Mouse (Mus musculus) liver, adult 2 months (tissue): ENCODE measurements around the gene Kcnk15. TPM values are rescaled to one million over a fixed set of nuclear protein-coding genes. Genes with fewer than 3 reads are reported as not detected.

Experiments used
- DNase-seq: peaks from one replicate; pipeline ENCODE4 v3.0.0-alpha.2; 2011; ENCODE audit warnings: low read depth, low spot score; ENCODE audit errors: extremely low read depth
- H3K27ac ChIP-seq: fragments of 200-500 bp; replicated peaks from 2 replicates; pipeline ENCODE4 v1.5.1; 2012; ENCODE audit warnings: low read depth, mild to moderate bottlenecking, control low read depth, inconsistent platforms, low read length; ENCODE audit not compliant: insufficient read depth
- H3K27me3 ChIP-seq: fragments of 200-500 bp; 2 replicates; pipeline ENCODE4 v1.6.1; 2012; ENCODE audit warnings: mild to moderate bottlenecking, moderate library complexity, low read length, inconsistent platforms; ENCODE audit not compliant: control insufficient read depth, insufficient read depth
- H3K36me3 ChIP-seq: fragments of 200-500 bp; 2 replicates; pipeline ENCODE4 v1.6.1; 2012; ENCODE audit warnings: low read length, inconsistent platforms; ENCODE audit not compliant: control insufficient read depth, insufficient read depth
- H3K4me1 ChIP-seq: fragments of 200-500 bp; 2 replicates; pipeline ENCODE4 v1.6.1; 2011; ENCODE audit warnings: low read length; ENCODE audit not compliant: control insufficient read depth, insufficient read depth
- H3K4me3 ChIP-seq: fragments of 200-500 bp; 2 replicates; pipeline ENCODE4 v1.5.1; 2011; ENCODE audit warnings: low read depth, mild to moderate bottlenecking, control low read depth, low read length, moderate library complexity; ENCODE audit not compliant: insufficient read depth
- H3K79me2 ChIP-seq: fragments of 200-500 bp; 2 replicates; pipeline ENCODE4 v1.6.1; 2012; ENCODE audit warnings: inconsistent platforms, mild to moderate bottlenecking, low read length, moderate library complexity; ENCODE audit not compliant: control insufficient read depth, insufficient read depth
- H3K9ac ChIP-seq: fragments of 200-500 bp; 2 replicates; pipeline ENCODE4 v1.6.1; 2012; ENCODE audit warnings: low read depth, mild to moderate bottlenecking, control low read depth, inconsistent platforms, low read length
- CTCF ChIP-seq: fragments of 200-500 bp; IDR thresholded peaks from 2 replicates; pipeline ENCODE4 v1.5.1; 2011; ENCODE audit warnings: low read depth, low read length, control low read depth
- POLR2A ChIP-seq: fragments of 200-500 bp; IDR thresholded peaks from 2 replicates; pipeline ENCODE4 v1.6.1; 2011; ENCODE audit warnings: low read length, control low read depth; ENCODE audit not compliant: insufficient read depth; ENCODE audit errors: extremely low read depth
- WGBS: fragments of 180-500 bp; shearing (Covaris S2); methylation state at CpG from one replicate; pipeline ENCODE4 v1.1.7; 2018; 5-methylcytosine and 5-hydroxymethylcytosine counted together
- polyA plus RNA-seq: library from polyadenylated mRNA; depleted of rRNA; stranded (reverse); fragments of >200 nt; gene quantifications from 2 replicates; pipeline ENCODE4 v1.2.3, GENCODE M21; 2012
- total RNA-seq: library from RNA; depleted of rRNA; stranded (reverse); fragments of >200 nt; gene quantifications from 2 replicates; pipeline ENCODE4 v1.2.3, GENCODE M21; 2014

Kcnk15 gene
- total and polyA plus RNA-seq, 2 experiments: not detected

- no peaks in the 10 kb centered on the region for H3K36me3 ChIP-seq
- DNase-seq: peak; percentile 71
- H3K4me3 ChIP-seq: no peak within 1 kb of the TSS
- H3K79me2 ChIP-seq: no peaks in the 10 kb centered on the region
- no peak within 1 kb of the TSS for H3K27ac ChIP-seq
- no peak within 1 kb of the TSS for H3K9ac ChIP-seq
- no peaks in the 10 kb centered on the region for H3K4me1 ChIP-seq
- TF ChIP-seq CTCF (no peak), POLR2A (no peak)
- H3K27me3 ChIP-seq: no peaks in the 10 kb centered on the region
- WGBS: 43% methylated on average over 4 of the region's 4 CpGs
Measured at GRCm38 (mm10) chr2:163820607-163821006, 32.8 kb upstream of the Kcnk15 start, which contains the start of gene Ccn5. Gene Ccn5, plus strand, starts transcription at chr2:163820861.

GRCm38 (mm10) chr2:163823248-163823647, 30.2 kb upstream of the Kcnk15 start:
- Histone ChIP-seq H3K36me3 (no peaks in the 10 kb centered on the region), H3K4me3 (no peak overlapping the region), H3K27ac (no peak overlapping the region), H3K9ac (no peak overlapping the region), H3K79me2 (no peaks in the 10 kb centered on the region), H3K27me3 (no peaks in the 10 kb centered on the region), H3K4me1 (no peaks in the 10 kb centered on the region)
- TF ChIP-seq CTCF (peak; percentile 90), POLR2A (no peak)
- DNase-seq: no peak
- 9% methylated on average over 4 of the region's 4 CpGs for WGBS

- Histone ChIP-seq H3K36me3 (no peaks in the 10 kb centered on the region), H3K9ac (no peak overlapping the region), H3K4me1 (no peaks in the 10 kb centered on the region), H3K27ac (no peak overlapping the region), H3K79me2 (no peaks in the 10 kb centered on the region), H3K4me3 (no peak overlapping the region), H3K27me3 (no peaks in the 10 kb centered on the region)
- no peak for TF ChIP-seq POLR2A
- TF ChIP-seq CTCF: no peak
- 24% methylated on average over 11 of the region's 11 CpGs for WGBS
- DNase-seq: peak; percentile 74
Measured at GRCm38 (mm10) chr2:163823771-163824170, 29.7 kb upstream of the Kcnk15 start.

- H3K27me3 ChIP-seq: no peaks in the 10 kb centered on the region
- no peaks in the 10 kb centered on the region for H3K79me2 ChIP-seq
- WGBS: 75% methylated on average over 1 of the region's 1 CpGs
- H3K27ac ChIP-seq: no peak overlapping the region
- no peak overlapping the region for H3K9ac ChIP-seq
- TF ChIP-seq CTCF (no peak), POLR2A (no peak)
- H3K36me3 ChIP-seq: no peaks in the 10 kb centered on the region
- no peaks in the 10 kb centered on the region for H3K4me1 ChIP-seq
- no peak for DNase-seq
- H3K4me3 ChIP-seq: no peak overlapping the region
Measured at GRCm38 (mm10) chr2:163825861-163826260, 27.6 kb upstream of the Kcnk15 start.

- 26% methylated on average over 5 of the region's 5 CpGs for WGBS
- Histone ChIP-seq H3K27ac (no peak overlapping the region), H3K79me2 (no peaks in the 10 kb centered on the region), H3K27me3 (no peaks in the 10 kb centered on the region), H3K4me1 (no peaks in the 10 kb centered on the region), H3K4me3 (no peak overlapping the region), H3K36me3 (no peaks in the 10 kb centered on the region), H3K9ac (no peak overlapping the region)
- TF ChIP-seq CTCF: no peak
- no peak for DNase-seq
Measured at GRCm38 (mm10) chr2:163826494-163826893, 27.0 kb upstream of the Kcnk15 start.

GRCm38 (mm10) chr2:163831163-163831562, 22.3 kb upstream of the Kcnk15 start:
- no peak overlapping the region for H3K9ac ChIP-seq
- H3K36me3 ChIP-seq: no peaks in the 10 kb centered on the region
- no peak for TF ChIP-seq CTCF
- TF ChIP-seq POLR2A: no peak
- no peaks in the 10 kb centered on the region for H3K4me1 ChIP-seq
- H3K79me2 ChIP-seq: no peaks in the 10 kb centered on the region
- 24% methylated on average over 1 of the region's 1 CpGs for WGBS
- DNase-seq: no peak
- H3K27ac ChIP-seq: no peak overlapping the region
- no peaks in the 10 kb centered on the region for H3K27me3 ChIP-seq
- no peak overlapping the region for H3K4me3 ChIP-seq
